Comparison of ENCODE assay signal across 19 mouse cellular contexts in genomic region chr9:46176613-46177012, GRCm38 (mm10). TPM values are rescaled to one million over a fixed set of nuclear protein-coding genes. Genes with fewer than 3 reads are reported as not detected.
DNase-seq lines count a peak whose midpoint lies in the region; ATAC-seq and TF ChIP-seq lines count a peak whose summit lies in the region.
"Had no signal": no experiment of that assay in that cellular context is flagged by ENCODE, and none has a peak within 500 bp of the region (broad histone marks: within the 10 kb centered on the region; RNA-seq: fewer than 3 reads in every experiment).

No protein-coding gene starts in this region.

- H3K36me3 ChIP-seq in heart, embryonic 15.5 days, result 0 out of 2 replicates have a peak, but pooled peaks cover 10% of the 10 kb centered on the region
- no peaks in the 10 kb centered on the region for H3K36me3 ChIP-seq in stomach, postnatal 0 days (ENCODE audit: control insufficient read depth, insufficient read depth, low read length)

- TF ChIP-seq CTCF in stomach, postnatal 0 days (IDR thresholded peaks at IDR 0.05; ENCODE audit: low read depth), result no peak

- no peak overlapping the region for H3K4me3 ChIP-seq in heart, embryonic 15.5 days
- H3K4me3 ChIP-seq in stomach, postnatal 0 days (ENCODE audit: low read depth, low read length), result no peak overlapping the region
- H3K4me3 ChIP-seq: hindbrain, embryonic 10.5 days; midbrain, embryonic 13.5 days had no signal

- H3K9me3 ChIP-seq in heart, embryonic 15.5 days (replicated peaks), result no peaks in the 10 kb centered on the region
- no peaks in the 10 kb centered on the region for H3K9me3 ChIP-seq in stomach, postnatal 0 days (ENCODE audit: control insufficient read depth, low read length)
- H3K9me3 ChIP-seq: hindbrain, embryonic 10.5 days; midbrain, embryonic 13.5 days had no signal

- 73% methylated on average over 4 of the region's 4 CpGs for WGBS in heart, embryonic 15.5 days
- WGBS in stomach, postnatal 0 days, result 69% methylated on average over 4 of the region's 4 CpGs

- no peaks in the 10 kb centered on the region for H3K27me3 ChIP-seq in heart, embryonic 15.5 days
- no peaks in the 10 kb centered on the region for H3K27me3 ChIP-seq in stomach, postnatal 0 days (ENCODE audit: control insufficient read depth, insufficient read depth, low read length)
- H3K27me3 ChIP-seq: midbrain, embryonic 13.5 days had no signal

- no peak overlapping the region for H3K9ac ChIP-seq in heart, embryonic 15.5 days
- H3K9ac ChIP-seq in stomach, postnatal 0 days (ENCODE audit: low read length), result no peak overlapping the region
- H3K9ac ChIP-seq: midbrain, embryonic 13.5 days had no signal

- TF ChIP-seq EP300 in stomach, postnatal 0 days (optimal IDR thresholded peaks at IDR 0.05), result no peak

- ATAC-seq in heart, embryonic 15.5 days (replicated peaks; ENCODE audit: insufficient number of reproducible peaks, insufficient read depth, low FRiP score, low read depth), result no peak
- ATAC-seq in stomach, postnatal 0 days (ENCODE audit: low FRiP score, low TSS enrichment), result peak; percentile 33; the same call in 1 of the 2 replicates
- ATAC-seq: forebrain, embryonic 16.5 days; intestine, embryonic 16.5 days; midbrain, embryonic 13.5 days had no signal

- DNase-seq in heart, postnatal 36 days, result no peak
- peak; percentile 86 for DNase-seq in CD4-positive helper T cell, adult 2 months (ENCODE audit: low read depth, low spot score)
- DNase-seq in T-cell, adult 2 months (ENCODE audit: low spot score), result peak; percentile 28
- DNase-seq in stomach, postnatal 0 days (ENCODE audit: low spot score), result peak; percentile 31
- DNase-seq in left cerebral cortex, postnatal 36 days (ENCODE audit: low spot score in 2 of 2), result no peak
- no peak for DNase-seq in kidney, adult 11 months
- DNase-seq: cerebellum, adult 11 months; kidney, postnatal 10 days; right cerebral cortex, postnatal 4 days had no signal

- H3K4me1 ChIP-seq in heart, embryonic 15.5 days (replicated peaks), result peaks cover 10% of the 10 kb centered on the region
- peaks cover 4% of the 10 kb centered on the region for H3K4me1 ChIP-seq in stomach, postnatal 0 days (replicated peaks; ENCODE audit: control insufficient read depth, insufficient read depth)

- H3K27ac ChIP-seq in heart, embryonic 15.5 days, result peak overlapping the region; percentile 46
- H3K27ac ChIP-seq in stomach, postnatal 0 days (replicated peaks), result no peak overlapping the region
- H3K27ac ChIP-seq: hindbrain, embryonic 10.5 days; midbrain, embryonic 13.5 days had no signal

- intact Hi-C loops in heart, postnatal 36 days (cut with DNase I), result no loop called here
- intact Hi-C loops in left cerebral cortex, postnatal 36 days (cut with DNase I), result no loop called here

- H3K4me2 ChIP-seq in heart, embryonic 15.5 days, result no peak overlapping the region
- no peak overlapping the region for H3K4me2 ChIP-seq in stomach, postnatal 0 days (replicated peaks; ENCODE audit: low read depth)
- H3K4me2 ChIP-seq: liver, embryonic 11.5 days; midbrain, embryonic 13.5 days had no signal

RNA-seq across cellular contexts. Expression of gene Apoa1, which starts 51.8 kb away (rescaled TPM):
- polyA plus RNA-seq in heart, embryonic 15.5 days (2015; fragmentation: Nextera tagmentation; extraction: Ambion mirVana), result 3.9 and 29.5 TPM in 2 replicates
- not detected for total RNA-seq in heart, postnatal 36 days (2021)
- polyA plus RNA-seq in stomach, postnatal 0 days (2015; fragmentation: Nextera tagmentation; extraction: Ambion mirVana), result 318 and 335 TPM in 2 replicates
- under 1 TPM; 0.42 to 0.79 TPM for total RNA-seq in left cerebral cortex, postnatal 36 days (2021)
- total RNA-seq: common myeloid progenitor, adult 5-6 weeks; left cerebral cortex, postnatal 25 days had no signal

RNA-seq across cellular contexts. Expression of gene Apoc3, which starts 58.8 kb away (rescaled TPM):
- 0.36 TPM in 1 of 2 replicates, not detected in the other for polyA plus RNA-seq in heart, embryonic 15.5 days (2015; fragmentation: Nextera tagmentation; extraction: Ambion mirVana)
- total RNA-seq in heart, postnatal 36 days (2021), result not detected
- polyA plus RNA-seq in stomach, postnatal 0 days (2015; fragmentation: Nextera tagmentation; extraction: Ambion mirVana), result 0.58 and 1.2 TPM in 2 replicates
- 1 to 10 TPM in 1 of 2 experiments, not detected in 1; 1.4 TPM for total RNA-seq in left cerebral cortex, postnatal 36 days (2021)
- total RNA-seq: common myeloid progenitor, adult 5-6 weeks; layer of hippocampus, postnatal 10 days had no signal
- polyA plus RNA-seq: forebrain, embryonic 16.5 days; hindbrain, embryonic 10.5 days; midbrain, embryonic 13.5 days; neural tube, embryonic 11.5 days had no signal

Comparison
In these comparisons a context has a peak if more than half of its experiments do, and no peak if none do; other contexts are left out.
1. DNase-seq: peak in CD4-positive helper T cell, adult 2 months (single experiment), T-cell, adult 2 months (single experiment) and stomach, postnatal 0 days (single experiment); none in heart, postnatal 36 days (0 of 2), left cerebral cortex, postnatal 36 days (0 of 2) and kidney, adult 11 months (single experiment).